Comparison of ENCODE assay signal across 9 mouse cellular contexts in genomic region chr9:82976936-82977335, GRCm38 (mm10). TPM values are rescaled to one million over a fixed set of nuclear protein-coding genes. Genes with fewer than 3 reads are reported as not detected.
DNase-seq lines count a peak whose midpoint lies in the region; ATAC-seq lines count a peak whose summit lies in the region.
"Had no signal": no experiment of that assay in that cellular context is flagged by ENCODE, and none has a peak within 500 bp of the region (broad histone marks: within the 10 kb centered on the region; RNA-seq: fewer than 3 reads in every experiment).

No protein-coding gene starts in this region.

- H3K4me1 ChIP-seq in embryonic facial prominence, embryonic 11.5 days (ENCODE audit: control insufficient read depth, insufficient read depth, low read length): no peaks in the 10 kb centered on the region
- peaks cover 8% of the 10 kb centered on the region; the same call in 1 of the 2 replicates for H3K4me1 ChIP-seq in limb, embryonic 12.5 days (replicated peaks)

- H3K27ac ChIP-seq in embryonic facial prominence, embryonic 11.5 days (replicated peaks; ENCODE audit: low read depth, low read length): no peak overlapping the region
- no peak overlapping the region for H3K27ac ChIP-seq in limb, embryonic 12.5 days

- WGBS in embryonic facial prominence, embryonic 11.5 days: 13% methylated on average over 5 of the region's 5 CpGs
- WGBS in limb, embryonic 12.5 days: 5% methylated on average over 5 of the region's 5 CpGs

- H3K4me3 ChIP-seq in embryonic facial prominence, embryonic 11.5 days (ENCODE audit: low read depth, low read length): no peak overlapping the region
- peak overlapping the region; percentile 84; the same call in 1 of the 2 replicates for H3K4me3 ChIP-seq in limb, embryonic 12.5 days (replicated peaks)

- H3K9me3 ChIP-seq in embryonic facial prominence, embryonic 11.5 days (replicated peaks; ENCODE audit: control insufficient read depth, low read length): no peaks in the 10 kb centered on the region
- H3K9me3 ChIP-seq in limb, embryonic 12.5 days: no peaks in the 10 kb centered on the region
- H3K9me3 ChIP-seq: G1E had no signal

- H3K27me3 ChIP-seq in embryonic facial prominence, embryonic 11.5 days (ENCODE audit: control insufficient read depth, insufficient read depth, low read length): no peaks in the 10 kb centered on the region
- no peaks in the 10 kb centered on the region for H3K27me3 ChIP-seq in limb, embryonic 12.5 days

- H3K4me2 ChIP-seq in embryonic facial prominence, embryonic 11.5 days (ENCODE audit: low read depth, low read length): no peak overlapping the region
- peak overlapping the region; percentile 70 for H3K4me2 ChIP-seq in limb, embryonic 12.5 days

- H3K36me3 ChIP-seq in embryonic facial prominence, embryonic 11.5 days (replicated peaks; ENCODE audit: control insufficient read depth, insufficient read depth, low read depth, low read length): no peaks in the 10 kb centered on the region
- H3K36me3 ChIP-seq in limb, embryonic 12.5 days: no peaks in the 10 kb centered on the region

- ATAC-seq in embryonic facial prominence, embryonic 11.5 days (replicated peaks; ENCODE audit: insufficient number of reproducible peaks, low FRiP score, low TSS enrichment, low read depth): no peak
- no peak for ATAC-seq in limb, embryonic 12.5 days (ENCODE audit: insufficient number of reproducible peaks, insufficient read depth, low FRiP score, low TSS enrichment, low read depth)

- intact Hi-C loops in heart, postnatal 25 days (cut with DNase I): loop anchor here (5.0 to 10.0 kb wide), 2 partner anchors 165 to 278 kb away; no protein-coding TSS in a partner anchor

- 0 out of 2 replicates have a peak overlapping the region, but pooled peaks have one; percentile 33 for H3K9ac ChIP-seq in embryonic facial prominence, embryonic 11.5 days (replicated peaks; ENCODE audit: low read length)
- H3K9ac ChIP-seq in limb, embryonic 12.5 days (replicated peaks): 0 out of 2 replicates have a peak overlapping the region, but pooled peaks have one; percentile 34

- DNase-seq in heart, adult 18-20 months: peak; percentile 17 to 54
- no peak for DNase-seq in heart, postnatal 25 days (ENCODE audit: low spot score)
- peak; percentile 10 for DNase-seq in R1 (ENCODE audit: low read depth, low spot score)
- peak; percentile 57 for DNase-seq in embryonic facial prominence, embryonic 11.5 days (ENCODE audit: low spot score)
- DNase-seq in heart, postnatal 4 days: peak; percentile 27
- DNase-seq in retina, postnatal 1 day: peak; percentile 44
- no peak for DNase-seq in thymus, postnatal 0 days (ENCODE audit: low spot score)

RNA-seq across cellular contexts. Expression of gene Phip, which starts 1.6 kb away (rescaled TPM):
- total RNA-seq in heart, adult 18-20 months (2021): 10 to 100 TPM; 25.5 to 31.3 TPM
- total RNA-seq in heart, postnatal 25 days (2021): 10 to 100 TPM; 29.2 to 31.4 TPM
- 127 and 135 TPM in 2 replicates for polyA plus RNA-seq in embryonic facial prominence, embryonic 11.5 days (2014; fragmentation: Nextera tagmentation; extraction: Ambion mirVana)
- 10 to 100 TPM; 52.1 to 53.4 TPM for total RNA-seq in heart, postnatal 4 days (2021)
- 129 and 138 TPM in 2 replicates for polyA plus RNA-seq in limb, embryonic 12.5 days (2016; fragmentation: Nextera tagmentation; extraction: Ambion mirVana)
- 66.4 and 83.2 TPM in 2 replicates for polyA plus RNA-seq in thymus, postnatal 0 days (2015; fragmentation: Nextera tagmentation; extraction: Ambion mirVana)

Comparison
In these comparisons a context has a peak if more than half of its experiments do, and no peak if none do; other contexts are left out.
1. DNase-seq: peak in heart, adult 18-20 months (2 of 2), R1 (single experiment), embryonic facial prominence, embryonic 11.5 days (single experiment), heart, postnatal 4 days (single experiment) and retina, postnatal 1 day (single experiment); none in heart, postnatal 25 days (single experiment) and thymus, postnatal 0 days (single experiment).